Mouse (Mus musculus) thymus, postnatal 25 days (tissue): Measurements from ENCODE around the gene Vmn1r178.
"Not testable (repeated sequence)": the region's sequence is repeated elsewhere in the genome, so short reads cannot be mapped to it uniquely, and the experiment has no call there.

Experiments used
- DNase-seq: peaks from one replicate; pipeline ENCODE4 v3.0.0; 2022

Vmn1r178 gene

DNA sequence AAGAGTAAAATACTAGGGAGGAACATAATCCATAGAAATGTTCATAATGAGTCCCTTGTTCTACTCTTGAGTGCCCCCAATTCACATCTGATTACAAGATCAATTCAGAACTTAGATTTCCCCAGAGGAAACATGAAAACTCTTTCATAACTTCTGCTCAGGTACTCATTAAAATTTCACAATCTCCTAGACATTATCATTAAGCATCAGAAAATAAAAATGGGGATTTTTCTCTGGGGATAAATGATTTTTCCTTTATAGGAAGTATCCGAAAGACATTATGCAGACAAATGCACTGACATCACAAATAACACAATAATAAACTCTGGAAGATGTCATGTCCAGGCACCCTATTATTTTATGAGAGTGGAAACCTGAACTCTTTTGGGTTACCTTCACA, at the start of gene Vmn1r178:
Vmn1r178 (plus strand) TSS at position 301 of the 400 bp plus-strand sequence.
- no peak for DNase-seq

DNA sequence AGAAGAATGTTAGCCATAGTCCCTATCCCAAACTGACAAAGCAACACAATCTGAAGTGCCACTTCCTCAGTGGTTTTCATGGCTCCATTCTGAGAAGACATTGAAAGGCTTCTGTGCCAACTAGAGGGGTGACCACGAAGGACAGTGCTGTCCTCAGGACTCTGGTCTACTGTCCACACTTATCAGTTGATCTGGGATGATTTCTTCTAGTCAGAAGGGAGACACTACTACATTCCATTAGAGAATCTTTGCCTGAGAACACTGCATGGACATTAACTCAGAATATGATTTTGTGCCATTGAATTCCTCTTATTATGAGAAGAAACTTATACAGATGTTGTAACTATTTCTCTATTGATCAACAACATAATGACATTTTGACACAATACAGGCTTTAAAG, 25.5 kb upstream of the Vmn1r178 start, which contains the start of gene Vmn1r177:
Vmn1r177 (minus strand) TSS at position 101 of the 400 bp plus-strand sequence.
- not testable (repeated sequence) for DNase-seq

DNA sequence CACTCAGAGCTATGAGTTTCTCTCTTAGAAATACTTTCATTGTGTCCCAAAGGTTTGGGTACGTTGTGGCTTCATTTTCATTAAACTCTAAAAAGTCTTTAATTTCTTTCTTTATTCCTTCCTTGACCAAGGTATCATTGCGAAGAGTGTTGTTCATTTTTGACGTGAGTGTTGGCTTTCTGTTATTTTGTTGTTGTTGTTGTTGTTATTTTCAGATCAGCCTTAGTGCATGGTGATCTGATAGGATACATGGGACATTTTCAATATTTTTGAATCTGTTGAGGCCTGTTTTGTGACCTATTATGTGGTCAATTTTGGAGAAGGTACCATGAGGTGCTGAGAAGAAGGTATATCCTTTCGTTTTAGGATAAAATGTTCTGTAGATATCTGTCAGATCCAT, 14.9 kb upstream of the Vmn1r178 start:
- DNase-seq, result not testable (repeated sequence)

DNA sequence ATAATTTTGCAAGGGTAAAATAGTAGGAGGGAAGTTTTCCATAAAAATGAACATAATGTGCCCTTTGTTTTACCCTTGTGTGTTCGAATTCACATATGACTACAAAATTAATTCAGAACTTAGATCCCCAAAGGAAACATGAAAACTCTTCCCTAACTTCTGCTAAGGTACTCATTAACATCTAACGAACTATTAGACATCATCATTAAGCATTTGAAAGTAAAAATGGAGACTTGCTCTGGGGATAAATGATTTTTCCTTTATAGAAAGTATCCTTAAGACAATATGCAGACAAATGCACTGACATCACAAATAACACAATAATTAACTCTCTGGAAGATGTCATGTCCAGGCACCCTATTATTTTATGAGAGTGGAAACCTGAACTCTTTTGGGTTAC, 34.9 kb downstream of the Vmn1r178 start, which contains the start of gene Vmn1r179:
Vmn1r179 (plus strand) TSS at position 301 of the 400 bp plus-strand sequence.
- no peak for DNase-seq
